Mouse (Mus musculus) layer of hippocampus, adult 9-10 months (tissue): Measurements from ENCODE around the gene Ptprj.

Experiments
- DNase-seq: peaks from one replicate; pipeline ENCODE4 v3.0.0; 2022; ENCODE audit warnings: low spot score

The Ptprj gene

DNA sequence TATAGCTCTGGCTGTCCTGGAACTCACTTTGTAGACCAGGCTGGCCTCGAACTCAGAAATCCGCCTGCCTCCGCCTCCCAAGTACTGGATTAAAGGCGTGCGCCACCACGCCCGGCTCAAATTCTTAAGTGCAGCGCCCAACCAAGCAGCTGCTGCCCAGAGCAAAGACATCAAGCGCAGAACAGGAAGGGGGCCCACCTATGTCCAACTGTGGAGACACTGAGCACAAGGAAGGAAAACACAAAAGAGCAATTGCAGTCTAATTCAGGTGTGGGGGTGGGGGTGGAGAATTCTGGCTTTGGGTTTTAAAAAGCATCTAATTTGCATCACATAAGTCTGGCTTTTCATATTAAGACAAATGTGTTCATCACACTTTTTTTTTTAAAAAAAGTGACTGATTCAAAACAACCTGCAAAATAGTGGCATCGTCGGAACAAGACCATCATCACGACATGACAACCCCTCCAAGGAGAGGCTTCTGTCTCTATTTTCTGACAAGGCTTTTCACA lies 20.7 kb downstream of the Ptprj start:
- DNase-seq, result no peak

DNA sequence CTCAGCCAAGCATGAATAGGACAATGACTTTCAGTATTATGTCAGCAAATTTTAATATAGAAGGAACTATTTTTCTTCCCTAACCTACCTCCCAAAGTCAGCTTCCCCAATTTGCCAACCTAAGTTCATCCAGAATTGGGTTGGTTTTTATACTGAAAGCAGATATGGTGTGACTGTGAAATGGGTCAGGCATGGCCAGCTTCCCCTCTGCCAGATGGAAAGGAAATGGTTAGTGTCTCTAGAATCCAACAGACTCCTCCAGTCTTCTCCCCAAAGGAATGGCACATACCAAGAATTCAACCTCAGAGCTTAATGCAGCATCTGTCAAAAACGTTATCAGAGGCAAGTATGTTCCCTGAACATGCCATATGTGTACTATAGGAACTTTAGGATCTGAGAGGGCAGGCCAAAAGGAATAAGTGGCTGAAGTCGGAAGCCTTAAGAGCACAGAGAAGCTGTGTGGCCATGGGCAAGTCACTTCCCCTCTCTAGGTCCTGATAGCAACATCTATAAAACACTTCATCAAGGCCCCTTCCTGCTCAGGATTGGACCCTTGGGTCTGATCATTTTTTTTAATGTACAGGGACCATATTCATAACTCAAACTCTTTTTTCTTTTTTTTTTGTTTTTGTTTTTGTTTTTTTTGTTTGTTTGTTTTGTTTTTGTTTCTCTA lies 21.3 kb downstream of the Ptprj start:
- no peak for DNase-seq

- no peak for DNase-seq
These were observed 22.1 kb downstream of the Ptprj start for GRCm38 (mm10) chr2:90558361-90558760.

DNA sequence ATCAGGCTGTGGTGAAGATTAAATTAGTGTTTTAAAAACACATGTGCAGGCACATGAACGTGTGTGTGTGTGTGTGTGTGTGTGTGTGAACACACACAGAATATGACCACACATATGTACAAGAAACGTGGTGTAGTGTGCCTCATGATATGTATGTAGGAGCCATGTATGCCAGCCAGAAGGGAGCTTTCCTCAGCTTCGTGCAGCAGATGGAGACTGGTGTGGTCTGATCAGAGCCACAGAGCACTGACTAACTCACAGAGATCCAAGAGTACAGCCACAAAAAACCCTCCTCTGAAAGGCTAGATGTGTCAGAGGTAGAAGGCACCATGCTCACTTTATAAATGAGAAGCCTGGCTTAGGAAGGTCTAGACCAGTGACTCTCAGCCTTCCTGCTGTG lies 22.5 kb downstream of the Ptprj start:
- no peak for DNase-seq

DNA sequence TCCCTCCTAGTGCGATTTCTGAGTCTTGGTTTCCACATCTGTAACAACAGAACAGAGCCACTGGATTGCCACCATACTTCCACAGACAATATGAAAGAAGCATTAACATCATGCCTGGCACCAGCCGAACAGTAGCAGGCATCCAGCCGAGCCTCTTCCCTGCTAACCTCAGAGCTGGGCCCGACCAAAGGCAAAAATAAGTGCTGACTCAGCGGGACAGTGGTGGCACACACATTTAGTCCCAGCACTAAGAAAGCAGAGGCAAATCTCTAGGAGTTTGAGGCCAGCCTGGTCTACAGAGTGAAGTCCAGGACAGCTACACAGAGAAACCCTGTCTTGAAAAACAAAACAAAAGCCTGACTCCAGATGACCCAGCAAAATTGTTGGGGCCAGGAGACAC lies 24.7 kb downstream of the Ptprj start:
- no peak for DNase-seq

- no peak for DNase-seq
These were observed 25.6 kb downstream of the Ptprj start for GRCm38 (mm10) chr2:90554806-90555205.

GRCm38 (mm10) chr2:90553861-90554260 lies 26.6 kb downstream of the Ptprj start:
- DNase-seq, result no peak

DNA sequence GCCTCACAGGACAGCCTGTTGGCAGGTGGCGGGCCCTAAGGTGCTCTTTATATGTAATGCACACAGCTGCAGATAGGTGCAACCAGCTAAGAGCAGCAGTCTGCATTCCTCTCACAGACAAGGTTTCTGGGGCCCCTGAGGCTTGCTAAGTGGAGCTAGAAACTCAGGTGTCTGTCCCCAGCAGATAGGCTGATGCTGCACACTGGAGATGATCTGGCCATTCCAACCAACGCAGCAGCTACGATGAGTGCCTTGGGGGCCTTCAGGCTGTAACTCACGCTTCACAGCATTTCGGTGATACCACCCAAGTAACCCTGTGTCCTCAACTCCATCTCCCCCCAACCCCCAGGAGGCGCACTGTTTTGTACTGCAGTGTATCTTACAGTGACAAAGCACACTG lies 29.8 kb downstream of the Ptprj start:
- DNase-seq, result no peak

DNA sequence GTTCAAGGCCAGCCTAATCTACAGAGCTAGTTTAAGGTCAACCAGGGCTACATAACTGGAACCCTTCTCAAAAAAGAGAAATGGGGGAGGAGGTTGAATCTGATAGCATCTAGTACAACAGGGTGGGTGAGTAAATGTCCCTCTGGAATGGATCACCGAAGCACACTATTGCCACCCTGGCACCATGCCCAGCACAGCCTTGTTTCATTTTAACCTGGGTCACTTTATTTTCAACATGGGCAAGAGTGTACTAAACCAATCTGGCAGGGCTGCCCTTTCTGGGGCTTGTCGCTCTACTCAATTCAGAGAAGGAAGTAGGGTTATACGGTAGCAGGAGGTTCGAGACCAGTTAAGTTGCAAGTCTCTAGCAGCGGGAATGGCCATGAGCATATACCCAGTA lies 31.9 kb downstream of the Ptprj start:
- DNase-seq, result no peak

GRCm38 (mm10) chr2:90547144-90547609 lies 33.3 kb downstream of the Ptprj start:
- DNase-seq, result no peak

GRCm38 (mm10) chr2:90545261-90545660 lies 35.2 kb downstream of the Ptprj start:
- DNase-seq, result no peak

DNA sequence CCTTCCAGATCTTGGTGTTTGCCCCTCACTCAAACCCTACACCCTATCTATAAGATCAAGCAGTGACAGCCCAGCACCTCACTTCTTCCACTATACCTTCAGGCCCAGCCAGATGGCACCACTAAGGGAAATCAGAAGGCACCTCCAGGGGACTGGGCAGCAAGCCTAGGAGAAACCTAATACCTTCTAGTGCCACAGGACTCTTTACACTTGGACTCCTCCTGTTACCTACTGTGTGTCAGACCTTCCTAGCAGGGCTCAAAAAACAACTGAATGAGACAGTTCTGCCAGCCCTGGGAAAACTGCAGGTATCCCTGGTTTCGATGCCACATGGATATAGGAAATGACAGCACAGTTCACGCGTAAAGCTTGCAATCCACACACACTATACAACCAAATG lies 36.5 kb downstream of the Ptprj start:
- DNase-seq, result no peak

DNA sequence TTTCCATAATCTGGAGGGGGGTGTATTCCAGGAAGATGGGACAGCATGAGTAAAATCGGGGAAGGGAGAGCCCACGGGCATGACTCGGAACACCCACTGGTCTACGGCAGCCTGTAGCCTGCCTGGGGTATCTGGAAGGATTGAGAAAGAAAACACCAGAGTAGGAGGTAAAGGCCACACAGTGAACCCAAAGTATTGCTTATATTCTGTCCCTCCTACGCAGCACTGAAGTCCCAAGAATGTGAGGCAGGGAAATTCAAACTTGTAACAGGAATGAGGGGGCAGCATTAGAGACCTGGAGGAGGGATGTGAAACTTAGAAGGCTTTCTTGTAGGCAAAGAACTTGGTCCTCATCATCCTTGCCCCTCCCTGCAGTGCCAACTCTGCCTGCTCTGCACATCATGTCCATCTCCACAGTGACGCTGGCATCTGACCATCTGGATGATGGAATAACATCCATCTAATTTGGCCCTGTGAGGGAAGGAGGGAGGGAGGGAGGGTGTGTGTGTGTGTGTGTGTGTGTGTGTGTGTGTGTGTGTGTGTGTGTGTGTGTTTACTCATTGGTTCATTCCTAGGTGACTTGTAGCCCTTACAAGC lies 37.2 kb downstream of the Ptprj start:
- no peak for DNase-seq

DNA sequence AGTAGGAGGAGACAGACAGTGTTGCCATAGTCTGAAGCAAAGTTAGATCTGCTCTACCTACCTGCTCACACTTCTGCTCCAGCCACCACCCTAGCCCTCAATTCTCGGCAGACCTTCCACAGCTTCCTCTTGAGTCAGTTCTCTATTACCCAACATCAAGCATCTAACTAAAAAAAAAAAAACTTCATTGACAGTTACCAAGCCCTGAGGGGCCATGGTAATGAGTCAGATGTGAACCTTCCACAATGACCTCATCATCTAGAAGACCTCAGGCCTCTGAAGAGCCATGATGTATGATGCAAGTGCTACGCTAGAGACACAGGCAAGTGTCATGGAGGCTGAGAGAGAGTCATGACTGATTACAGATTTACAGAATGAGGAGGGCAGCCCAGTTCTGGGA lies 37.8 kb downstream of the Ptprj start:
- DNase-seq, result no peak

DNA sequence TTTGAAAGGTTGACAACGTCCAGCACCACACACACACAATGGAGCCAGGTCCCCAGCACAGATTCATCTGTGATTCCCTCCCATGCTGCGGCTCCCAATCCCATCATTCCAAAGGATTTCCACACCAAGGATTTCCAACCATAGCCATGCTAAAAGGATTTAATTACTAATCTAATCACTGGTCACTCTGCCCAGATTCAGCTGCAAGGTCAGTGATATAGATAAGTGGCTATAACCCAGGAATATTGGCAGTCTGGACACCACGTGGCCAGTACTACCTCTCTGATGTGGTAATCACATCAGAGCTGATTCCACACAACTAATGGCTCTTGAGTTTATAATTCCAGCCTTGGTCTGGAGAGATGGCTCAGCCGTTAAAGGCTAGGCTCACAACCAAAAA lies 41.2 kb downstream of the Ptprj start:
- no peak for DNase-seq

DNA sequence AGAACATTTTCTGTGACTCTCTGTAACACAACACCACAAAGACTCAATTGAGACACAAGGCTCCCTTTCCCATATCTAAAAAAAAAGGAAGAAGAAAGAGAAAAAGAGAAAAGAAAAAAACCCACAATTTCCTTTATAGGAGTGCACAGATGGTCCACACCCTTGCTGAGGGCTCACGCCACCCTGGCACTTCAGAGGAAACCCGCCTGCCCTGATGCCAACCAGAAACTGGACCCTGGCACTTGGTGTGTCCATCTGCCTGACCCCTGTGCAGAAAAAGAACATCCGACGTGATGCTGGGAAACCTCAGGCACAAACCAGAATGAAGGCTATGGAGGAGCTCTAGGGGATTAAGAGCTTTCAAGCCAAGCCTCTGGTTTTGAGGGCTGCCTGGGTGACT lies 43.2 kb downstream of the Ptprj start:
- no peak for DNase-seq

DNA sequence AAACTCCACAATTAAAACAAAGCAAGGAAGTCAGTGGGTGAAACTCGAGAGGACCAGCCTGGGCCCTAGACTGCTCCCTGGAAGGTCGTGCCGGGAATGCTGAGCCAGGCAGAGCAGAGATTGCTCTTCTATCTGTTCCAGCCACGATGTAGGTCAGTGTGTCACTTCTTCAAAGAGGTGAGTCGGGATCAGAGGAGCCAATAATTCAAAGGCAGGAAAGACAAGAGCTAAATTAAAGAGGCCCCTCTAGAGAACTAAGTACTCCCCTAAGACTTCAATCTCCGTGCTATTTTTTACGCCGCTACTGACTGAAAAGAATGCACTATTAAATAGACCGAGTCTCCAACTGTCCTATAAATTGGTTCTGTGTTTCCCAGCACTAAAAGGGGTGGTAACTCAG lies 43.9 kb downstream of the Ptprj start:
- no peak for DNase-seq

- DNase-seq, result no peak
These were observed 45.7 kb downstream of the Ptprj start for GRCm38 (mm10) chr2:90534751-90535150.

DNA sequence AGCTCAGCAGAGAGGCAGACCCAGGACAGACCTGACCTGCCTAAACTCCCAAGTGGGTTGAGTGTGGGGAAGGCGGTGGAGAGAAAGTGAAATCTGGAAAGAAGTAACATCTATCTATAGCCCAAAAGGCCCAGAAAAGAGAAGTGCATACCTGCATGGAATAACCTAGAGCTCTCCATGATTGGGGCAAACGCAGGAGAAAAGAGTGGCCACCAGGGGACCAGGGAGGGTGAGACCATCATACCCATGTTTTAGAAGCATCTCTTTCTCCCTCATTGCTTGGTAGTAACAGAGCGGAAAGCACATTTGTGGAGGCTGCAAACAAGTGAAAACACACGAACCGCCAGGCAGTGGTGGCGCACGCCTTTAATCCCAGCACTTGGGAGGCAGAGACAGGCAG lies 46.5 kb downstream of the Ptprj start:
- no peak for DNase-seq

DNA sequence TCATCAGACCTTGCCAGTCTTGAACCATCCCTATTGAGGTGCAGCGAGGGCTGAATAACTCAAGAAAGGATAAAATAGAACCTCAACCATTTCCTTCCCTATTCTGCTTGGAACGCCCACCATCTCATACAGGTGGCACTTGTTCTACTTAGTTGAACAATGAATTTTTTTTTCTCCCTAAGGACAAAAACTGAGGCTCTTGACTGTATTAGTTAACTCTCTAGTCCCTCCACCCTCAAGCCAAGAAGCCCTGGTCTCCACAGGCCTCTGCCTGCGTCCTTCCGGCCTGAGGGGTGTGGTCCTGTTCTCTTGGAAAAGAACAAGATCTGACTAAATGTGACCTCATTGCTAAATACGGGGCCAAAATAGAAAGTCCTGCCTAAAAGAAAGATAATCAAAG lies 48.4 kb downstream of the Ptprj start:
- no peak for DNase-seq

DNA sequence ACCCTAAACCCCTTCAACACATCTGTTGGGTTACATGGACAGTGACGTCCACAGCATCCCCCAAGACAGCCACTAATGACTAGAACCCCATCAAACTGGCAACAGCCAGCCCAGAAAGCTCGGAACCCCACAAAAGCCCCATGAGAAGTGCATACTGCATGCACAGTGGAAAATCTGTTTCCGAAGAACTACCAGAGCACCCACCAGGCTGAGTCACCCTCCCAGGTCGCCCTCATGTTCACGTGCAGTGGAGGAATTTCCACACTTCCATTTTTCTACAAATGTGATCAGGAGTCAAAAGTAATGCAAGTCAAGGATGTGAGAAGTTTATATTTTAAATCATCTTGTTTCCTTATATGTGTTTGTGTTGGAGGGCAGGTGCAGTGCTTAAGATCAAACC lies 52.3 kb downstream of the Ptprj start:
- no peak for DNase-seq

GRCm38 (mm10) chr2:90526971-90527370 lies 53.5 kb downstream of the Ptprj start:
- no peak for DNase-seq

DNA sequence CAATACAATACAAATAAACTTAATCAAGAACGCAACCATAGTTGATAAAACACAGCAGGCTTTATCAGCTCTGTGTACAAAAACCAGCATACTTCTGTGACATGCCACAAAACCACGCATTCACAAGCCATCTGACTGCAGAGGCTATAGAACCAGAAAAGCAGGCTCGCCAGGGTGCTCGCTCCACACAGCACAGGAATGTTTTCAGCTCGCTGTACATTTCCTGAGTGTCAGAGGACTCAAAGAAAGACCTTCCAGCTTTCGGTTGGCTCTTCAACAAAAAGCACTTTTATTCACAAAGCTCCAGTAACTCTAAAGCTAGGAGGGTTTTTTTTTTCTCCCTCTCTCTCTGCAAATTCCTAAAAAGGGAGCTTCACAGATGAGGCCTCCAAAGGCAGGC lies 53.9 kb downstream of the Ptprj start:
- no peak for DNase-seq

GRCm38 (mm10) chr2:90525807-90526206 lies 54.6 kb downstream of the Ptprj start:
- DNase-seq, result no peak
